Mouse (Mus musculus): ENCODE measurements around the gene Bbs7. TPM values are rescaled to one million over a fixed set of nuclear protein-coding genes. Genes with fewer than 3 reads are reported as not detected.

Bbs7 gene
- polyA plus RNA-seq, 1 experiment from 2014 or later, result 9.7 TPM

DNA sequence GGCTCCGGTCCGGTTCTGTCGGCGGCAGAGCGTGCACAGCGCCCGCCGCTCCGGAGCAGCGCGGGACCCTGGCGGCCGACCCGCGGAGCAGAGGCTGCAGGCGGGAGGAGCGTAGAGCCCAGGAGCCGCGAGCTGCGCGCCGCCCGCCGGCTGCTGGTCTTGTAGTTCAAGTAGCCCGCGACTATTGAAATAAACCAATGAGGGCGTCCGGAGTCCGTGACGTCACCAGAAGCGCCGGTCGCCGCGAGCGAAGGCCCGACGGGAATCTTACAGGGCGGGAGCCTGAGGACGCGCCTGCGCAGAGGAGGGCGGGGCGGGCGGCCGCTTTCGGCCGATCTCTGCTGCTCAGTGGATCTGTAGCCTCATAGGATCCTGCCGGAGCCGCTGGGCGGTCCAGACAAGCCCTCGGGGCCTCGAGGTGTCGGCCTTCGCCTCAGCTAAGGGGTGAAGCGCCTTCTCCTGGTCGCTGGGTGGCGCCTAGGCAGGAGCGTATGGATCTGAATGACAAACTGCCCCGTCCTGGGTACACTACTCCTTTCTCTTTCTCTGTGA lies 41.4 kb downstream of the Bbs7 start, which contains the start of gene Ccna2:
Gene Ccna2, minus strand, starts transcription at position 324 of the 552 bp plus-strand sequence.
- H3K27ac ChIP-seq (replicated peaks in 1 of 2; ENCODE audit: control insufficient read depth in 1 of 2, insufficient read depth in 1 of 2, low read depth in 2 of 2, low read length in 2 of 2), result peak within 1 kb of the TSS; percentile 61 to 82
- peaks cover 0 to 18% of the 10 kb centered on the region in 2 experiments; a peak in 3 of 4 replicates for H3K4me1 ChIP-seq (ENCODE audit: control insufficient read depth in 2 of 2, insufficient read depth in 2 of 2, low read length in 2 of 2)
- no peaks in the 10 kb centered on the region for H3K27me3 ChIP-seq (ENCODE audit: control insufficient read depth, insufficient read depth, low read length)
- peaks cover 43% of the 10 kb centered on the region for H3K36me3 ChIP-seq (ENCODE audit: control insufficient read depth, insufficient read depth, low read length)
- H3K4me2 ChIP-seq (ENCODE audit: low read length), result peak within 1 kb of the TSS; percentile 82
- H3K4me3 ChIP-seq (ENCODE audit: control insufficient read depth in 1 of 2, insufficient read depth in 1 of 2, low read depth in 1 of 2, low read length in 2 of 2), result peak within 1 kb of the TSS; percentile 66 to 96
- H3K9me3 ChIP-seq (ENCODE audit: control insufficient read depth, low read length), result no peaks in the 10 kb centered on the region
- ATAC-seq (ENCODE audit: insufficient number of reproducible peaks, insufficient read depth, low FRiP score, low read depth), result peak; percentile 100
- WGBS, result under 1% methylated on average over 60 of the region's 60 CpGs
- peak within 1 kb of the TSS; percentile 88 for H3K9ac ChIP-seq (ENCODE audit: low read length)

DNA sequence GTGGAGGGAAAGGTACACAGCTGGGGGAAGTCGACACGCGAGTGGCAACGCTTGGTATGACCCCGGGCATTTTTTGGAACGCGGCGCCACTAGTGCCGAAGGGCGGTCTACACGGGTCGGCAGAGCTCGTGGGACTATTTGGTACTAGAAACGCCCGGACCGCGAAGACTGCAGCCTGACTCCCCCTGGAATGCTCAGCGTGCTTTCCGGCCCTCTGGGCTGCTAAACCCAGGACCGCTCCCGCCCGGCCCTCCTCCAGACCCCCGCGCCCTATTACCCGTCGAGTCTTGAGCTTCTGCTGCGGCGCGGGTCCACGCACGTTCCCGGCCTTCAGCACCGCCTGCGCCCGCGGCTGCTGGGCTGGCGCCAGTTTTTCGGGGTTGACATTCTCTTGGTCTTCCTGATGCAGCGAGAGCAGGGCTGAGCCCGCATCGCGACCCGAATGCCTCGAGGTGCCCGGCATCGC lies 41.9 kb downstream of the Bbs7 start:
- H3K9me3 ChIP-seq (ENCODE audit: control insufficient read depth, low read length), result no peaks in the 10 kb centered on the region
- ATAC-seq (ENCODE audit: insufficient number of reproducible peaks, insufficient read depth, low FRiP score, low read depth), result no peak; the same call in 1 of the 2 replicates

DNA sequence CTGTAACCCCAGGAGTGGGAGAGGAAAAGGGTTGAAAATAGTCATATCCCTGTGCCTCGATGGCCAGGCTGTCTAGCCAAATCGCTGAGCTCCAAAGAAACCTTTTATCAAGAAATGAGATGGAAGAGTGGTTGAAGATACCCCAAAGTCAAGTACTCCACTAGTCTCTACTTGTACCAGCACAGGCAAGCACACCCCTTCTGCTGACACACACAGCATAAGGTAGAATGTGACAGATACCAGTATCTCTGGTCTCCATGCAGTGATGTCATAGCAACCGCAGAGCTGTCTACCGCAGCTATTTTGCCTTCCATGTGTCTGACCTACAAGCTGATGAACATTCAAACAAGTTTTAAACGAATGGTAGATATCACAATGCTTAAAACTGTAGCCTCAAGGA lies 43.4 kb downstream of the Bbs7 start:
- peaks cover 61% of the 10 kb centered on the region for H3K36me3 ChIP-seq (ENCODE audit: control insufficient read depth, insufficient read depth, low read length)
- peak overlapping the region in 1 of 2 experiments; percentile 96; a peak in 2 of 4 replicates for H3K4me3 ChIP-seq (ENCODE audit: control insufficient read depth in 1 of 2, insufficient read depth in 1 of 2, low read depth in 1 of 2, low read length in 2 of 2)
- H3K9ac ChIP-seq (ENCODE audit: low read length), result peak overlapping the region; percentile 88; the same call in 1 of the 2 replicates
- peak overlapping the region; percentile 82 for H3K4me2 ChIP-seq (ENCODE audit: low read length)
- no peak for ATAC-seq (ENCODE audit: insufficient number of reproducible peaks, insufficient read depth, low FRiP score, low read depth)
- H3K27ac ChIP-seq (replicated peaks in 1 of 2; ENCODE audit: control insufficient read depth in 1 of 2, insufficient read depth in 1 of 2, low read depth in 2 of 2, low read length in 2 of 2), result no peak overlapping the region
- no peaks in the 10 kb centered on the region for H3K27me3 ChIP-seq (ENCODE audit: control insufficient read depth, insufficient read depth, low read length)
- WGBS, result 66% methylated on average over 5 of the region's 5 CpGs
- no peaks in the 10 kb centered on the region for H3K9me3 ChIP-seq (ENCODE audit: control insufficient read depth, low read length)
- H3K4me1 ChIP-seq (ENCODE audit: control insufficient read depth in 2 of 2, insufficient read depth in 2 of 2, low read length in 2 of 2), result peaks cover 0 to 18% of the 10 kb centered on the region in 2 experiments; a peak in 3 of 4 replicates

More for the DNA sequence above, 41.9 kb downstream of the Bbs7 start:
- H3K4me2 ChIP-seq (ENCODE audit: low read length), result peak overlapping the region; percentile 82
- peaks cover 0 to 18% of the 10 kb centered on the region in 2 experiments; a peak in 3 of 4 replicates for H3K4me1 ChIP-seq (ENCODE audit: control insufficient read depth in 2 of 2, insufficient read depth in 2 of 2, low read length in 2 of 2)
- WGBS, result under 1% methylated on average over 46 of the region's 46 CpGs
- H3K4me3 ChIP-seq (ENCODE audit: control insufficient read depth in 1 of 2, insufficient read depth in 1 of 2, low read depth in 1 of 2, low read length in 2 of 2), result peak overlapping the region; percentile 66 to 96
- peak overlapping the region; percentile 88 for H3K9ac ChIP-seq (ENCODE audit: low read length)
- H3K27me3 ChIP-seq (ENCODE audit: control insufficient read depth, insufficient read depth, low read length), result no peaks in the 10 kb centered on the region
- H3K36me3 ChIP-seq (ENCODE audit: control insufficient read depth, insufficient read depth, low read length), result peaks cover 48% of the 10 kb centered on the region
- peak overlapping the region; percentile 13 to 79 for H3K27ac ChIP-seq (replicated peaks in 1 of 2; ENCODE audit: control insufficient read depth in 1 of 2, insufficient read depth in 1 of 2, low read depth in 2 of 2, low read length in 2 of 2)

DNA sequence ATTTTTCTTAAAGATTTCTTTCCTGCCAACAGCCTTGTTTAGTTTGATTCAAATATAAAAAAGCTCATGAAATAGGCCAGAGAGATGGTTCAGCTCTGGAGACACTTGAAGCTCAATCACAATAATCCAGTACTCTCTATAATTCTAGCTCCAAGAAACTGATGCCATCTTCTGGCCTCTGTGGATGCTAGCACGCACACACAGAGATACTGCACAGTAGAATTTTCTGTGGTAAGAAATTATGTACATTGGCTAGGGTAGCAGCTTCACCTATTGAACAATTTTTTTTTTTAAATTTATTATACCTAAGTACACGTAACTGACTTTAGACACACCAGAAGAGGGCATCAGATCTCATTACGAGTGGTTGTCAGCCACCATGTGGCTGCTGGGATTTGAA lies 49.6 kb downstream of the Bbs7 start:
- H3K9ac ChIP-seq (ENCODE audit: low read length), result no peak overlapping the region
- H3K4me1 ChIP-seq (ENCODE audit: control insufficient read depth in 2 of 2, insufficient read depth in 2 of 2, low read length in 2 of 2), result no peaks in the 10 kb centered on the region
- no peak overlapping the region for H3K27ac ChIP-seq (replicated peaks in 1 of 2; ENCODE audit: control insufficient read depth in 1 of 2, insufficient read depth in 1 of 2, low read depth in 2 of 2, low read length in 2 of 2)
- H3K4me2 ChIP-seq (ENCODE audit: low read length), result no peak overlapping the region
- peaks cover 99% of the 10 kb centered on the region for H3K36me3 ChIP-seq (ENCODE audit: control insufficient read depth, insufficient read depth, low read length)
- ATAC-seq (ENCODE audit: insufficient number of reproducible peaks, insufficient read depth, low FRiP score, low read depth), result no peak
- no peak overlapping the region for H3K4me3 ChIP-seq (ENCODE audit: control insufficient read depth in 1 of 2, insufficient read depth in 1 of 2, low read depth in 1 of 2, low read length in 2 of 2)
- 87% methylated on average over 3 of the region's 3 CpGs for WGBS
- no peaks in the 10 kb centered on the region for H3K9me3 ChIP-seq (ENCODE audit: control insufficient read depth, low read length)
- no peaks in the 10 kb centered on the region for H3K27me3 ChIP-seq (ENCODE audit: control insufficient read depth, insufficient read depth, low read length)

DNA sequence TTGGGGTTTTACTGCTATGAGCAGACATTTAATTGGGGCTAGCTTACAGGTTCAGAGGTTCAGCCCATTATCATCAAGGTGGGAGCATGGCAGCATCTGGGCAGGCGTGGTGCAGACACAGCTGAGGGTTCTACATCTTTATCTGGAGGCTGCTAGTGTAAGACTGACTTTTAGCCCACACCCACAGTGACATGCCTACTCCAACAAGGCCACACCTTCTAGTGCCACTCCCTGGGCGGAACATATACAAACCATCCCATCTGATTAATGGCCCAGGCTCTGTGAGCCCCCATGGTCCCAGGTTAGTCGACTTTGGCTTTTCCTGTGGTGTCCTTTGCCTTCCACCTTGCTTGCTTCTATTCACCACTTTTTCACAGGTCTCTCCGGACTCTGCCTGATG lies 53.7 kb downstream of the Bbs7 start:
- Histone ChIP-seq H3K9me3 (ENCODE audit: control insufficient read depth, low read length) (no peaks in the 10 kb centered on the region), H3K4me3 (ENCODE audit: control insufficient read depth in 1 of 2, insufficient read depth in 1 of 2, low read depth in 1 of 2, low read length in 2 of 2) (no peak overlapping the region), H3K27ac (replicated peaks in 1 of 2; ENCODE audit: control insufficient read depth in 1 of 2, insufficient read depth in 1 of 2, low read depth in 2 of 2, low read length in 2 of 2) (no peak overlapping the region), H3K4me1 (ENCODE audit: control insufficient read depth in 2 of 2, insufficient read depth in 2 of 2, low read length in 2 of 2) (no peaks in the 10 kb centered on the region), H3K9ac (ENCODE audit: low read length) (no peak overlapping the region), H3K4me2 (ENCODE audit: low read length) (no peak overlapping the region), H3K36me3 (ENCODE audit: control insufficient read depth, insufficient read depth, low read length) (peaks cover 99% of the 10 kb centered on the region), H3K27me3 (ENCODE audit: control insufficient read depth, insufficient read depth, low read length) (no peaks in the 10 kb centered on the region)
- 80% methylated on average over 4 of the region's 4 CpGs for WGBS
- ATAC-seq (ENCODE audit: insufficient number of reproducible peaks, insufficient read depth, low FRiP score, low read depth), result no peak

DNA sequence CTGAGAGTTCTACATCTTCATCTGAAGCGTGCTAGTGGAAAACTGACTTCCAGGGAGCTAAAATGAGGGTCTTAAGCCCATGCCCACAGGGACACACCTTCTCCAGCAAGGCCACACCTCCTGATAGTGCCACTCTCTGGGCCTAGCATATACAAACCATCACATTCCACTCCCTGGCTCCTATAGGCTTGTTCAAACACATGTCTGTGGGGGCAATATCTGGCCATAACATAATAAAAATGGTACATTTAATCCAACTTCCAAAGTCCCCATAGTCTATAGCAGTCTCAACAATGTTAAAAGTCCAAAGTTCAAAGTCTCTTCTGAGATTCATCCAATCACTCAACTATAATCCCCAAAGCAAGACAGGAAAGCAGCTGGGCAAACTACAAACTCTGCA lies 55.7 kb downstream of the Bbs7 start:
- H3K4me3 ChIP-seq (ENCODE audit: control insufficient read depth in 1 of 2, insufficient read depth in 1 of 2, low read depth in 1 of 2, low read length in 2 of 2), result no peak overlapping the region
- peaks cover 87% of the 10 kb centered on the region for H3K36me3 ChIP-seq (ENCODE audit: control insufficient read depth, insufficient read depth, low read length)
- no peaks in the 10 kb centered on the region for H3K27me3 ChIP-seq (ENCODE audit: control insufficient read depth, insufficient read depth, low read length)
- 0 out of 4 replicates have a peak, but pooled peaks cover 0 to 3% of the 10 kb centered on the region in 2 experiments for H3K4me1 ChIP-seq (ENCODE audit: control insufficient read depth in 2 of 2, insufficient read depth in 2 of 2, low read length in 2 of 2)
- no peak for ATAC-seq (ENCODE audit: insufficient number of reproducible peaks, insufficient read depth, low FRiP score, low read depth)
- no peak overlapping the region for H3K4me2 ChIP-seq (ENCODE audit: low read length)
- WGBS, result 94% methylated on average over 1 of the region's 1 CpGs
- H3K27ac ChIP-seq (replicated peaks in 1 of 2; ENCODE audit: control insufficient read depth in 1 of 2, insufficient read depth in 1 of 2, low read depth in 2 of 2, low read length in 2 of 2), result no peak overlapping the region
- H3K9ac ChIP-seq (ENCODE audit: low read length), result no peak overlapping the region
- H3K9me3 ChIP-seq (ENCODE audit: control insufficient read depth, low read length), result no peaks in the 10 kb centered on the region

DNA sequence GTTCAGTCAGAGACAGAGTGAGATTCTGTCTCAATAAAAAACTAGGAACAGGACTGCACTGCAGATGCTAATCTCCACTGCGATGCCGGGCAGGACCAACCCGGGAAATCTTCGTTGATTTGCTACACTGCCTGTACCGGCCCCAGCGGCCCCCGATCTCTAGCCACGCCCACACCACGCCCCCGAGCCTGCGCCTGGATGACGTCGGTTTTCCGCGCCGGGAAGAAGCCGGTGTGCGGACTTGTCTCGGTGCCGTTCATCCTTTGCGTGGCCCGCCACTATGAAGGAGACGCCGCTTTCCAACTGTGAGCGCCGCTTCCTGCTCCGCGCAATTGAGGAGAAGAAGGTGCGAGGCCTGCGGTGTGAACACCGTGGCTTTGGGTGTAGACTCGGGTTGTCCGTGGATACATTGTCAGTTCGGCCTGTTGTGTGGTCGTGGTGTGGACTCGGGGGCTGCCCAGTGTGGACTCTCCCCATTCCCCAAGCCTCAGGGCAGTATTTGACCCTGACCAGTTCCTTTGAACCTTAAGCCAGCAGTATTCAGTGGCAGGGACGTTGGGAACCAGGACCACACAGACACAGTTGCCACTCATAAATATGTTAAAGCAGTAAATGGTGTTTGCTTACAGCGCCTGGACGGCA lies 60.8 kb downstream of the Bbs7 start, which contains the start of gene Exosc9:
Gene Exosc9, plus strand, starts transcription at position 201 of the 642 bp plus-strand sequence.
- H3K36me3 ChIP-seq (ENCODE audit: control insufficient read depth, insufficient read depth, low read length), result peaks cover 38% of the 10 kb centered on the region
- H3K9me3 ChIP-seq (ENCODE audit: control insufficient read depth, low read length), result no peaks in the 10 kb centered on the region
- peak within 1 kb of the TSS; percentile 82 for H3K4me2 ChIP-seq (ENCODE audit: low read length)
- peak within 1 kb of the TSS; percentile 79 to 82 for H3K4me3 ChIP-seq (ENCODE audit: control insufficient read depth in 1 of 2, insufficient read depth in 1 of 2, low read depth in 1 of 2, low read length in 2 of 2)
- WGBS, result 1% methylated on average over 39 of the region's 39 CpGs
- H3K27ac ChIP-seq (replicated peaks in 1 of 2; ENCODE audit: control insufficient read depth in 1 of 2, insufficient read depth in 1 of 2, low read depth in 2 of 2, low read length in 2 of 2), result 0 out of 4 replicates have a peak within 1 kb of the TSS, but pooled peaks have one; percentile 9 to 25
- 0 out of 4 replicates have a peak, but pooled peaks cover 0 to 3% of the 10 kb centered on the region in 2 experiments for H3K4me1 ChIP-seq (ENCODE audit: control insufficient read depth in 2 of 2, insufficient read depth in 2 of 2, low read length in 2 of 2)
- peak within 1 kb of the TSS; percentile 82 for H3K9ac ChIP-seq (ENCODE audit: low read length)
- H3K27me3 ChIP-seq (ENCODE audit: control insufficient read depth, insufficient read depth, low read length), result no peaks in the 10 kb centered on the region
- peak; percentile 86 for ATAC-seq (ENCODE audit: insufficient number of reproducible peaks, insufficient read depth, low FRiP score, low read depth)
